Mouse (Mus musculus): ENCODE measurements around the gene Zfand3.

The Zfand3 gene

GRCm38 (mm10) chr17:30154144-30154543 is 149.6 kb downstream of the Zfand3 start:
- peak; percentile 38 for DNase-seq (ENCODE audit: low read depth)

GRCm38 (mm10) chr17:30154861-30155260 is 150.3 kb downstream of the Zfand3 start:
- no peak for DNase-seq (ENCODE audit: low read depth)

DNA sequence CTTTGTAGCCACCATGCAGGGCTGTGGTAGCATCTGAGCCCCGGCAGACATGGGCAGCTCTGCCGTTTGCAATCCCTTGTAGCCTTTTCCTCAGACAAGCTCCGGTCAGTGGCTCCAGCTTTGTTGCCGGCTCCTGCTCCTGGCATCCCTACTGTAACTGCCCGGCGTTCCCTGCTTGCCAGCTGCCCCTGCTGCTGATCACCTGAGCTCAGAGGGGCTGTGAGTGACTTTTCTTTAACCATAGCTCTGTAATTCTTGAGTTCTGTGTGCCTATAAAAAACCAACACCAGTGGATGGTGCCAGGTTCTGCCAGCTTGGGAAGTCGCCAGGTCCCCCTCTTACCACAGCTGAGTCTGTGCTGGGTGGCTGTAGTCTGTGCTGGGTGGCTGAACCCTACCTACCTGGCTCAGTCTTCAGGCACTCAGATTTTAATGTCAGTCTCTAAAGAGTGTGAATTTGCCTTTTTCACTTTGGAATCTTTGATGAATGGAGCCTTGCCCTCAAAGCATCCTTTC is 150.9 kb downstream of the Zfand3 start:
- DNase-seq (ENCODE audit: low read depth): no peak

- DNase-seq (ENCODE audit: low read depth): no peak
Observed at GRCm38 (mm10) chr17:30158419-30159108, 154.0 kb downstream of the Zfand3 start.

DNA sequence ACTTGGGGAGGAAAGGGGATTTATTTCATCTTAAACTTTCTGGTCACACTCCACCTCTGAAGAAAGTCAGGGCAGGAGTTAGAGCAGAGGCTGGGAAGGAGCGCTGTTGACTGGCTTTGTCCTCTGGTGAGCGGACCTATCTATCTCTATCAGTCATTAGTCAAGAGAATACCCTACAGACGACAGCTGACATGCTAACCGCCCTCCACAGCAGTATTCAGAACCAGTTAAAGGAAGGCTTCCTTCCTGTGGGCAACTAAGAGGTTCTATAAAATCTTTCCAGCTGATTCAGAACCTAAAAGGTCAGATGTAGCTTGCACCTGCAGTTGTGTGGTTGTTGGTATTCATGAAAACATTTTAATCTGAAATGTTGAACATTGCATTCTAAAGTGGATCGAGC is 154.8 kb downstream of the Zfand3 start:
- DNase-seq (ENCODE audit: low read depth): no peak

DNA sequence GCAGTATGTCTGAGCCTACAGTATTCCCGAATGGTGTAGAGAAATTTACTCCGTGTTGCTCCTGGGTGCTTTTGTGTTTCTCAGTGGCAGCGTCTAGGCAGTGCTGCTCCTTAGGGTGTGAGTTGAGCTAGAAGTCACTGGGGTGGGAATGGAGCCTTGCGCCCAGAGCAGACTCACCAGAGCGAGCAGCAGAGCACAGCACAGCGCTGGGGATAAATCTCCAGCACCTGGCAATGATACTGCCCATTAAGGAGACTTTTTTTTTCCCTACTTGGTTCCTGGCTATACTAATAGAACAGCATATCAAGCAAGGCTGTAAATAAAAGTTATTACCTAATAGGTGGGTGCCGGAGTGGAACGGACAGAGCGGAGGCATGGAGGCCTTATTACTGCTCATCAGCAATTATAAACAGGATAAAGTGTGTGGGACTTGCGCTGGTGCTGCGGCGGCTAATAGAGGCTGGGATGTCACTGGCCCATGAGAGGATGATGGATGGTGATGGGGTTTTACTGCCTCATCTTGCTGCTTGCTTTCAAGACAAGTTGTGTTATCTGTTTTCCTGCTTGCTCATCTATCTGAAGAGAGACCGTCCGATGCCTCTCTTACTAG is 156.4 kb downstream of the Zfand3 start:
- DNase-seq (ENCODE audit: low read depth): no peak

- DNase-seq (ENCODE audit: low read depth): no peak
Observed at GRCm38 (mm10) chr17:30162983-30163382, 158.4 kb downstream of the Zfand3 start.

DNA sequence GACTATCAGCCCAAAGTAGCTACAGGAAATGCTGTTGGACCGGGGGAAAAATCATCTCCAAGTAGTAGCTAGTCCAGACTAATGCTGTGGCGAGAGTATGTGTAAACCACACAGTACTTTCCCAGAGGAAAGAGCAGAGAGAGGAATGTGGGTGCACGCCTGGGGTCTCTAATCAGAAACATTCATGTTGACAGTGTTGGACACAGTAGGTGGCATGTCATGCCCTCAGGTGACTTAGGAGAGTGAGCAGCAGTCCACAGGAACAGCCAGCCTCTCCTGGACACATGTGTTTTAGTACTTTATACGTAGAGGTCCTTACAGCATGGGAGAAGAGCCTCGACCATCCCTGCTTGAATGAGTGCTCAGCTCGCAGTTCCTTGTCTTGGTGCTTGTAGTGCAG is 159.3 kb downstream of the Zfand3 start:
- DNase-seq (ENCODE audit: low read depth): no peak

DNA sequence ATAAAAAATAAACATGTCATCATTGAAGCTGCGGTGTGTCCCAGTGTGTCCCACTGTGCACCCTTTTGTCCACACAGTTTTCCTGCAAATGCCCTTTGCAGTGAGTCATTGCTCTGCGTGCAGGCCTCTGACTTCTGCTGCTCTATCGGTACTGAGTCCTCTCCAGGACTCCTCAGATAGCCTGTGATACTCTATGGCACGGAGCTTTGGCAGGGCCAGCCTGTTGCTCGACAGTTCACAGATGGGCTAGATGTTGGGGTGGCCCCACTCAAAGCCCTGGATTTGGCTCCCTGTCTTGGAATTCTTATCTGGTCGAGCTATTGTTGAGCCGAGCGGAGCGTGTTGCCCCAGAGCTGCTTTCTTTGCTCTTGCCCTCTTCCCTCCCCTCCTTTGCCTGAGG is 160.3 kb downstream of the Zfand3 start:
- no peak for DNase-seq (ENCODE audit: low read depth)

GRCm38 (mm10) chr17:30177435-30177834 is 172.9 kb downstream of the Zfand3 start:
- peak; percentile 25 for DNase-seq (ENCODE audit: low read depth)

- DNase-seq (ENCODE audit: low read depth): no peak
Observed at GRCm38 (mm10) chr17:30178402-30178801, 173.9 kb downstream of the Zfand3 start.

DNA sequence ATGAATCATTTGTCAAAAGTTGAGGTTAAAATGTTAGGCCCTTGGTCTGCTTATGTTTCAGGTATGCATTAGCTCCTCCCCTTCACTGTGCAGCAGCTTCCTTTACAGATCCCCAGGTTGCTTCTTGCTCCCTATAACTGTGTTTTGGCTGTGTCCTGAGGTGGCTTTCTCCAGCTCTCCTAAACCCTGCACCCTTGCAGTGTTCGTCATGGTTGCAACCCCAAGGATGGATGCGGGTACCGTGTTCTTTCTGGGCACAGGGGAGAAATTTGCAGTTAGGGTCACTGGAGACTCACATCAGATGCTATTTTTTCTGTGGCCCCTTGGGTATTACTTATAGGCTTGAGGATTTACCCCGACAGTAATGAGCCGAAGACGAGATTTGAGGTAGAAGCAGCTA is 175.7 kb downstream of the Zfand3 start:
- DNase-seq (ENCODE audit: low read depth): no peak

- DNase-seq (ENCODE audit: low read depth): no peak
Observed at GRCm38 (mm10) chr17:30181554-30181953, 177.0 kb downstream of the Zfand3 start.

DNA sequence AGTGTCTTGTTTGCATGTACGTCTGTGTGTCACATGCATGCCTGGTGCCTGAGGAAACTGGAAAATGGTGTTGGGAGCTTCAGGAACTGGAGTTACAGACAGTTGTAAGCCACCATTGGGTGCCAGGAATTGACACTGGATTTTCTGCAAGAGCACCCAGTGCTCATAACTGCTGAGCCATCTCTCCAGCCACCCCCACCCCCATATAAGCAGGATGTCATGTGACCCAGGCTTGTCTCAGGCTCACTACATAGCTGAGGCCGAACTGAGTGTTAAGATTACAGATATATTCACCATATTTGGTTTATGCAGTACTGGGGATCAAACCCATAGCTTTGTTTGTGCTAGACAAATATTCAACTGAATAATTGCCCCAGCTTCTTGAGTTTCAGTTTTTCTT is 177.5 kb downstream of the Zfand3 start:
- no peak for DNase-seq (ENCODE audit: low read depth)

- no peak for DNase-seq (ENCODE audit: low read depth)
Observed at GRCm38 (mm10) chr17:30183561-30183960, 179.0 kb downstream of the Zfand3 start.

DNA sequence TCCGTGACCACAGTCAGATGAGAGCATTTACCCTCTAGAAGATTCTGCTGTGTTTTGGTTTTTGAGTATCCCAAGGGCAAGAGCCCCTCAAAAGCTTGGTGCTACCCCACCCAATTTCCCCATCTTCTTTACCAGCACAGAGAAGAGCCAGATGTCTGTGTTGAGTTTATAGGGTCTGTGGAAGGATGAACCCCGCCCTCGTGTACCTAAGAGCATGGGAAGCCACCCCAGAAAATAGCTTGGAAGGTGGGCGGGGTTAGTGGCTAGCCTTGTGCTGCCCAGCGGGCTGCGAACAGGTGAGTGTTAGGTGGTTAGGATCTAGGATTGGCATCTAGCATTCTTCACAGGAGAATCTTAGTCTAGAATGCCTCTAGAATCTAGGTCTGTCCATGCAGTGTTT is 182.6 kb downstream of the Zfand3 start:
- DNase-seq (ENCODE audit: low read depth): no peak

DNA sequence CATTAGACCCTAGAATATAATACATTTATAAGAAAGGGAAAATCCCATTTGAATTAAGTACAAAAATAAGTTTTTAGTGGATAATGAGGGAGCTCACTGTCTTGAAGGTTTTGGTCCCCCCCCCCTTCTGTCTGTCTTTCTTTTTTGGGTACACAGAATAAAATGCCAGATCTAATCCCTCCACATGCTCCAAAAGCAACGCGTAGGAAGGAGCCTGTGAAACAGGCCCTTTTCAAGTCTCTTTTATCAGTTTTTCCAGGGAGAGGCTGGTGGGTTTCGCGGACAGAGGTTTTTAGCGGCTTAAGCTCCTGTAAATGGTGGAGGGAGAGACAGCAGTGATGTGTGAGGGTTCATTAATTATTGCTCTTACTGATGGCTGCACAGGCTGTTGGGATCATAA is 183.0 kb downstream of the Zfand3 start:
- no peak for DNase-seq (ENCODE audit: low read depth)

DNA sequence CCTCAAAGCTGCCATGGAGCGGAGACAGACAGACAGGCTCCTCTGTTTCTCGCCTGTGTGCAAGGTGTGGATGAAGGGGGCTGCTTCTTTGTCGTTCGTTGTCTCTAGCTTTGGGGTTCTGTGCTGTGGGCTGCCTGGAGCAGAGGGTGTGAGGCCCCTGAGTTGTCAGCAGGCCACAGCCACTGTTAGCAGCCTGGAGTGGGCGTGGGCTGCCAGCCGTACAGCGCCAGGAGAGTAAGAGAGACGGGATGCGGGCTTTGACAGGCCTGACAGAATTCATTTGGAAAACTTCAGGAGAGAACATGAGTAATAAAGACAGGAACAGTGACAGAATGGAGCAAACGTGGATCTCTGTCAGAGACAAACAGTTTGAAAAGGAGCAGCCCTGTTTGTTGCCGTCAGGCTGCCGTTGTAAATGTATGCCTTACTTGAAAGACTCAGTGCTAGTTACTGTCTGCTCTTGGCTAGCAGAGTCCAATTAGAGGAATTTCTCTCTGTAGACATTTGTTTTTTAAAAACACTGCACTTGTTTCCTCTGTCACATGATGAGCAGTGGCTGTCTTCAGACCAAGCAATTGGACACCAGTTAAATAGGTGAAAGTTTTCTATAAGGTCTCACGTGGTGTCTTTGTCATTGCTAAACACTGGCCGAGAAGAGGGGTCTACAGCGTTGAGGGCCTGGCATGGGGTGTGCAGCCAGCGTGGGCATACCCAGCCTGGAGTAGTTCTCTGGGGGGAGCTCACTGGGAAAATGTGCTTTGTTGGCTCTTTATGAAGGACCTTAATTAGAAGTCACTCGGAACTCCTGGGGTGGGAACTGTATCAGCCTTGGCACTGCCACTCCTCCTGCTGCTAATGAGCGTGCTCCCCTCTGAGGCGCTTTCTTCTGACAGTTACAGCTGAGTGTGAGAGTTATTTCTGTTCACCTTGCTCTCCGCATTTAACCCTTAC is 183.8 kb downstream of the Zfand3 start:
- DNase-seq (ENCODE audit: low read depth): no peak

- no peak for DNase-seq (ENCODE audit: low read depth)
Observed at GRCm38 (mm10) chr17:30191097-30191640, 186.6 kb downstream of the Zfand3 start.

DNA sequence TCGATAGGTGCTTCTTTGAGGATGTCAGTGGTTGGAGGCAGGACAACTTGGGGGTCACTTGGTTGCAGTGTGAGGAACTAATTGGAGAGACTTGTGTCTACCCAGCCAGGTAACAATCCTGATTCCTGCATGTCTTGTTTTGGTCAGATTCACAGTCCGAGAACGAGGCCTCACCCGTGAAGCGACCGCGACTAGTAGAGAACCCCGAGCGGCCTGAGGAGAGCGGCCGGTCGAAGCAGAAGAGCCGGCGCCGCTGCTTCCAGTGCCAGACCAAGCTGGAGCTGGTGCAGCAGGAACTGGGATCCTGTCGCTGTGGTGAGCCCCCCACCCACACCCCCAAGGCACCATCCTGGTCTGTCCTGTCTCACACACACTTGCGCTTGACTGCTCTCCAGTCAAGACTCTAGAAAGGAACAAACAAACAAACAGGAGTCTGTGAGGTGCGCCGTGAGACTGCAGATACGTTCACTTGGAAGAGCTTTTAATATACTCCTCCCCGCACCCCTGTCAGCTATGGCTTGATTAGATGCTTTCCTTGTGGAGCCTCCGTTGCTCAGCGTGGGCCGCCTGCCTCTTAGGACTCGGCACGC is 188.0 kb downstream of the Zfand3 start:
- DNase-seq (ENCODE audit: low read depth): no peak

DNA sequence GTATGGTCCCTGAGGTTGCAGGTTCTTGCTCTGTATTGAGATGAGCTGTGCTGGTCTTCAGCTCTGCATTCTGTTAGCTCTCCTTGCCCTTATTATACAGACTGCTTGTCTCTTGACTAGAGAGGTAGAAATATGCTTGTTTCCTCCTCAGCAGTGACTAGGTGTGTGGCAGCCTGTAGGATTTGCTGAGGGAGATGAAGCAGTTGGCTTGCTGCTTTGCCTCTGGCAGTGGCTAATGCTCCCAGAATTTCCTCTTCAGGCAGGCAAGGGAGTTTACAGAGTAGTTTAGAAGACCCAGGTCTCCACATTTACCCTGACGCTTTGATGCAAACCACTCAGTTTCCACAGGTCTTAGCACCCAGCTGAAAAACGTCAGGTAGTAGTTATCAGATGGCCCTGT is 189.1 kb downstream of the Zfand3 start:
- DNase-seq (ENCODE audit: low read depth): no peak

DNA sequence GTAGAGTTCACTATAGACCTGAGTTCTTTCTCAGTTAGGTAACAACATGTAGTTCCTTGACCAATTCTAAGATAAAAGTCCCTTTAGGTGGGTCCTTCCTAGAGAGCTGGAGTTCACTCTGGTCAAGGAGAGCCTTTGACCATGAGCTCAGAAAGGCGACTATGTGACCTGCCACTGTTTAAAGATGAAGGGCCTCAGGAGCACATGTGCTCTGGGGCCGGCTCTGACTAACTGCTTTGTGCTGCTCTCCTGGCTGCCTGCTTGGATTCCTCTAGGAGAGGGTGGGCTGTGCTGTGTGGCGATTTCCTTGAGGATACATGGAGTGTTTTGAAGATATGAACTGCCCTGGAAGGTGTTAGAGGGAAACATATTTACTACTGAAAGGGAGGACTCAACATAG is 189.6 kb downstream of the Zfand3 start:
- no peak for DNase-seq (ENCODE audit: low read depth)

All from NIH3T3 (cell line).